Mouse (Mus musculus) cortical plate, adult 2 months (tissue): ENCODE results near the gene Cd300lf. TPM values are rescaled to one million over a fixed set of nuclear protein-coding genes. Genes with fewer than 3 reads are reported as not detected.

Source experiments
- H3K27ac ChIP-seq: fragments of 200-500 bp; 2 replicates; pipeline ENCODE4 v1.5.1; 2012; ENCODE audit warnings: low read length, control low read depth, inconsistent platforms; ENCODE audit not compliant: insufficient read depth
- H3K4me1 ChIP-seq: fragments of 200-500 bp; 2 replicates; pipeline ENCODE4 v1.6.1; 2011; ENCODE audit warnings: low read length; ENCODE audit not compliant: control insufficient read depth, insufficient read depth
- H3K4me3 ChIP-seq: fragments of 200-500 bp; 2 replicates; pipeline ENCODE4 v1.5.1; 2011; ENCODE audit warnings: mild to moderate bottlenecking, low read length, control low read depth; ENCODE audit not compliant: insufficient read depth
- CTCF ChIP-seq: fragments of 200-500 bp; IDR thresholded peaks from 2 replicates; pipeline ENCODE4 v1.5.1; 2011; ENCODE audit warnings: mild to moderate bottlenecking, control low read depth, low read length; ENCODE audit not compliant: insufficient read depth; ENCODE audit errors: extremely low read depth
- POLR2A ChIP-seq: fragments of 200-500 bp; IDR thresholded peaks from 2 replicates; pipeline ENCODE4 v1.6.1; 2011; ENCODE audit warnings: mild to moderate bottlenecking, low read length, control low read depth; ENCODE audit not compliant: insufficient read depth; ENCODE audit errors: extremely low read depth
- polyA plus RNA-seq: library from polyadenylated mRNA; depleted of rRNA; stranded (reverse); fragments of >200 nt; gene quantifications from 2 replicates; pipeline ENCODE4 v1.2.3, GENCODE M21; 2012; rRNA removed

The Cd300lf gene
- polyA plus RNA-seq, 1 experiment: 0.08 TPM

DNA sequence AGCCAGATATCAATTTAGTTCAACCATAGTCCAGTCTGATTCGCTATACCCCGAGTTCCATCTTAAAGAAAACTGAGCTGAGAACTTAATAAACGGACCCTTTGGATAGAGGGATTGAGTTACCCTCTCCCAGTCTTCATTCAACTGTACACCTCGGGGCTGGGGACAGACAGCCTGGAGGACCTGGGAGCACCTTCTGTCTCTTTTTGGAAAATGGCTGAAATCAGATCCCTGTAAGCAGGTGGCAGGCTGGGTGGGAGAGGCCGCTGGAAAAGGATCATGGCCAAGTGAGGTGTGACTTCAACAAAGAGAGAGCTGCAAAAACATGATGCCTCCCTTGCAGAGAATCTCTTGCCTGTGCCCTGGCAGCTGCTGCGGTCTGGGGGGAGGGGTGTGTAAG lies 51.6 kb downstream of the Cd300lf start:
- no peak for TF ChIP-seq CTCF
- TF ChIP-seq POLR2A: no peak
- no peak overlapping the region for H3K4me3 ChIP-seq
- H3K27ac ChIP-seq: no peak overlapping the region
- H3K4me1 ChIP-seq: no peaks in the 10 kb centered on the region

GRCm38 (mm10) chr11:115081373-115081772 lies 52.4 kb downstream of the Cd300lf start:
- Histone ChIP-seq H3K4me3 (no peak overlapping the region), H3K4me1 (no peaks in the 10 kb centered on the region), H3K27ac (no peak overlapping the region)
- TF ChIP-seq POLR2A (no peak), CTCF (no peak)

GRCm38 (mm10) chr11:115080886-115081285 lies 52.9 kb downstream of the Cd300lf start:
- Histone ChIP-seq H3K4me3 (no peak overlapping the region), H3K4me1 (no peaks in the 10 kb centered on the region), H3K27ac (no peak overlapping the region)
- TF ChIP-seq CTCF (peak; percentile 78), POLR2A (no peak)

GRCm38 (mm10) chr11:115078680-115079079 lies 55.1 kb downstream of the Cd300lf start:
- TF ChIP-seq CTCF: no peak
- no peak for TF ChIP-seq POLR2A
- no peak overlapping the region for H3K27ac ChIP-seq
- no peaks in the 10 kb centered on the region for H3K4me1 ChIP-seq
- no peak overlapping the region for H3K4me3 ChIP-seq

DNA sequence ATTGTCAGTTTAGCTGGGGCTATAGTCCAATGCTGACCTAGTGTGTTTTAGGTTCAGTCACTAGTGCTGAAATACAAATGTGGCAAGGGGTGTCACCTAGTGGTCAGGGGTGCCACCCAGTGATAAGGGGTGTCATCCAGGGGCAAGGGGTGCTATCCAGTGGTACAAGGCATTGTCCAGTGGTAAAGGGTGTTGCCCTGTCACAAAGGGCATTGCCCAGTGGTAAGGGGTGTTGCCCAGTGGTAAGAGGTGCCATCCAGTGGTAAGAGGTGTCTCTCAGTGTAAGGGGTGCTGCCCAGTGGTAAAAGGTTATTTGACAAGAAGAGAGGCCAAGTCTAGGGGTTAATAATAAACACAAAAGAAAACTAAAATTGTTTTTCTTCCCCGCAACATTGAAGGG lies 56.4 kb downstream of the Cd300lf start:
- TF ChIP-seq CTCF (no peak), POLR2A (no peak)
- H3K27ac ChIP-seq: no peak overlapping the region
- H3K4me3 ChIP-seq: no peak overlapping the region
- H3K4me1 ChIP-seq: peaks cover 2% of the 10 kb centered on the region; the same call in 1 of the 2 replicates

DNA sequence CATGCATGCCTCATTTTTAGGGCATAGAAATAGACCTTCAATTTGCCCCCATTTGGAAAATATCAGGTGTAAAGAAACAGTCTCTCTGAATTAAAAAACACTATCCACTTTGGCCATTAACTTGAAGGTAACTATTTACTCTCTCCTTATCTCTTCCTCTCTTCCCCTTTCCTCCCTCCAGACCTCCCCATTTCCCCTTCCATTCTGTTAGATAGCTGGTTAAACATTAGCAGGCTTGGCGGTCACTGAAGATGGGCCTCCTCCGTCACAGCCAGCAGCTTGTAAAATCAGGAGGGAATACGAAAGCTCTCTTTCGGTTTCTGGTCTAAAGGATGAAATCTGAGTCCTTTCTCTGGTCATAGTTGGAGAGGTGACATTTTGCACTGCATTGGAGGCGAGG lies 57.9 kb downstream of the Cd300lf start:
- no peak overlapping the region for H3K27ac ChIP-seq
- H3K4me1 ChIP-seq: peaks cover 5% of the 10 kb centered on the region
- no peak overlapping the region for H3K4me3 ChIP-seq
- TF ChIP-seq CTCF (no peak), POLR2A (no peak)

DNA sequence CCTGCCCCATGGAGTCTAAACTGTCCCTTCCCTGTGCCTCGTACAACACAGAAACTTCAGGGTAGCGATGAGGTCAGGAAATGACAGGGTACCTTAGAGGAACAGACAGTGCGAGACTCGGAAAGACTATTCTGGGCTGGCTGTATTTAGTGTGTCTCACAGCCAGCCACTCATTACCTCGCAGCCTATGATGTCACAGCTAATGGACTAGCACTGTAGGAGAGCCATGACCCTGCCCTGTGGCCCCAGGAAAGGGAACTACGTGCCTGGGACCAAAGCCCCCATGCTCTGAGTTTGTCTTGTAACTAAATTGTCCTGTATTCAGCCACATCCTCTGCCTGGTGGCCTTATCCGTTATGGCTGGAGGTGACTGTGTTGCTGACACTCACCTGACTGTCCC lies 58.4 kb downstream of the Cd300lf start:
- Histone ChIP-seq H3K27ac (no peak overlapping the region), H3K4me3 (no peak overlapping the region), H3K4me1 (peaks cover 5% of the 10 kb centered on the region)
- TF ChIP-seq POLR2A: no peak
- TF ChIP-seq CTCF: no peak

- no peak for TF ChIP-seq POLR2A
- TF ChIP-seq CTCF: no peak
Measured at GRCm38 (mm10) chr11:115073002-115073401, 60.8 kb downstream of the Cd300lf start.

GRCm38 (mm10) chr11:115071631-115072294 lies 62.0 kb downstream of the Cd300lf start:
- Histone ChIP-seq H3K27ac (no peak overlapping the region), H3K4me3 (no peak overlapping the region), H3K4me1 (peaks cover 5% of the 10 kb centered on the region)
- TF ChIP-seq CTCF (no peak), POLR2A (no peak)

More at GRCm38 (mm10) chr11:115073002-115073401, 60.8 kb downstream of the Cd300lf start:
- Histone ChIP-seq H3K27ac (no peak overlapping the region), H3K4me3 (no peak overlapping the region), H3K4me1 (peaks cover 5% of the 10 kb centered on the region)

- Histone ChIP-seq H3K4me1 (peaks cover 5% of the 10 kb centered on the region), H3K4me3 (no peak overlapping the region), H3K27ac (peak overlapping the region; percentile 57; the same call in 1 of the 2 replicates)
- TF ChIP-seq CTCF (no peak), POLR2A (no peak)
Measured at GRCm38 (mm10) chr11:115071015-115071551, 62.7 kb downstream of the Cd300lf start.

DNA sequence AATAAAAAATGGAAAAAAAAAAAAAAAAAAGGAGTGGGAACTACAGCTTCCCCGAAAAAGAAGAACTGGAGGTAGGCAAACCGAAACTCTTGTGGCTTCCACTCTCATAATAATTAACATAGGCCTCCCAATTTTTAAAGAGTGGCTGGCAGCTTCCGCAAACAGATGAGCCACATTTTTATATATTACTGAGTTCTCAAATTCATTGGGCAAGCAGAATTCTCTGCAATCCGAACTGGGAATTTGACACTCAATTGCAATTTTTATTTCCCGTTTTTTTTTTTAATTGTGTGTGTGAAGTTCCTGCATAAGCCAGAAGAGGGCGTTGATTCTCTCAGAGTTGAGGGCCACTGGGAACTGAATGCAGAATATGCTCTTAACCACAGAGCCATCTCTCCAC lies 67.0 kb downstream of the Cd300lf start:
- no peak overlapping the region for H3K27ac ChIP-seq
- H3K4me3 ChIP-seq: no peak overlapping the region
- TF ChIP-seq CTCF: no peak
- no peak for TF ChIP-seq POLR2A
- H3K4me1 ChIP-seq: no peaks in the 10 kb centered on the region

Other genes starting within 250 kb of the Cd300lf start
- gene Cd300a, start 244.0 kb downstream of the Cd300lf start, polyA plus RNA-seq: 0.81 and 0.88 TPM in 2 replicates
- 0.08 and 0.13 TPM in 2 replicates for gene Cd300lb, start 199.6 kb downstream of the Cd300lf start, polyA plus RNA-seq
- gene Cd300c, start 164.8 kb downstream of the Cd300lf start, polyA plus RNA-seq: not detected in 2 replicates
- 0.10 and 0.11 TPM in 2 replicates for gene Cd300ld, start 144.1 kb downstream of the Cd300lf start, polyA plus RNA-seq
- 7.5 and 7.6 TPM in 2 replicates for gene Cd300c2, start 132.1 kb downstream of the Cd300lf start, polyA plus RNA-seq
- gene Cd300ld2, start 117.8 kb downstream of the Cd300lf start, polyA plus RNA-seq: 0.32 TPM in 1 of 2 replicates, not detected in the other
- 0.13 and 0.44 TPM in 2 replicates for gene Cd300ld4, start 107.0 kb downstream of the Cd300lf start, polyA plus RNA-seq
- 0.36 TPM in 1 of 2 replicates, not detected in the other for gene Cd300ld5, start 96.2 kb downstream of the Cd300lf start, polyA plus RNA-seq
- 1.0 and 1.2 TPM in 2 replicates for gene Cd300ld3, start 85.6 kb downstream of the Cd300lf start, polyA plus RNA-seq
- 0.09 and 0.17 TPM in 2 replicates for gene Cd300e, start 71.8 kb downstream of the Cd300lf start, polyA plus RNA-seq
- 2.5 and 2.9 TPM in 2 replicates for gene Rab37, start 42.6 kb downstream of the Cd300lf start, polyA plus RNA-seq
- 73.8 and 74.1 TPM in 2 replicates for gene Slc9a3r1, start 29.3 kb upstream of the Cd300lf start, polyA plus RNA-seq
- 9.5 and 10.3 TPM in 2 replicates for gene Tmem104, start 53.5 kb upstream of the Cd300lf start, polyA plus RNA-seq
- gene Nat9, start 53.9 kb upstream of the Cd300lf start, polyA plus RNA-seq: 40.9 and 43.2 TPM in 2 replicates
- 35.8 and 37.4 TPM in 2 replicates for gene Grin2c, start 133.3 kb upstream of the Cd300lf start, polyA plus RNA-seq
- 32.6 and 33.4 TPM in 2 replicates for gene Fdxr, start 143.1 kb upstream of the Cd300lf start, polyA plus RNA-seq
- 14.0 and 15.3 TPM in 2 replicates for gene Fads6, start 163.7 kb upstream of the Cd300lf start, polyA plus RNA-seq
- gene Otop2, start 173.2 kb upstream of the Cd300lf start, polyA plus RNA-seq: 2.2 and 3.4 TPM in 2 replicates
- gene Ush1g, start 188.0 kb upstream of the Cd300lf start, polyA plus RNA-seq: 0.40 and 0.44 TPM in 2 replicates
- gene Otop3, start 200.7 kb upstream of the Cd300lf start, polyA plus RNA-seq: 0.06 TPM in 1 of 2 replicates, not detected in the other
- gene Hid1, start 233.8 kb upstream of the Cd300lf start, polyA plus RNA-seq: 102 and 103 TPM in 2 replicates
- gene Cdr2l, start 247.9 kb upstream of the Cd300lf start, polyA plus RNA-seq: 20.6 and 21.5 TPM in 2 replicates